Mouse (Mus musculus) neural tube, embryonic 10.5 days (tissue): Measurements from ENCODE around the gene Bicc1.

Experiments
- DNase-seq: peaks from one replicate; pipeline ENCODE4 v3.0.0-alpha.2; 2017; ENCODE audit warnings: low spot score; ENCODE audit errors: extremely low spot score

The Bicc1 gene

DNA sequence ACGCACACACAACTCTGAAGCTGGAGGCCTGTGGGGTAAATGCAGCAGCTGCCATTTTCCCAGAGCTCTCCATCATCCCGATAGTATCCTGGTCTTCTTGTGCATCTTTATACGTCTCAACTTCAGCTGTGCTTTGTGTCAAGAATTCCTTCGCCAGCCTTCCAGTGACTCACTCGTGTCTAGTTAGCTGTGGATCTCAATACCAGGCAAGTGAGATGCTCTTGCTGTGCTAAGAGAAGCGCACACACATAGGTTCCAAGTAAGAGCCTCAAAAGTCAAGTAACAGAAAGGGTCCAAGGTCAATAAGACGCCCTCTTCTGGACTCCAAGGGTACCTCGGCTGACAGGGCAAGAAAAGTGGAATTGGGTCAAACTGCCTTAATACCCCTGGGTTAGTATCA, 37.0 kb downstream of the Bicc1 start:
- DNase-seq, result no peak

DNA sequence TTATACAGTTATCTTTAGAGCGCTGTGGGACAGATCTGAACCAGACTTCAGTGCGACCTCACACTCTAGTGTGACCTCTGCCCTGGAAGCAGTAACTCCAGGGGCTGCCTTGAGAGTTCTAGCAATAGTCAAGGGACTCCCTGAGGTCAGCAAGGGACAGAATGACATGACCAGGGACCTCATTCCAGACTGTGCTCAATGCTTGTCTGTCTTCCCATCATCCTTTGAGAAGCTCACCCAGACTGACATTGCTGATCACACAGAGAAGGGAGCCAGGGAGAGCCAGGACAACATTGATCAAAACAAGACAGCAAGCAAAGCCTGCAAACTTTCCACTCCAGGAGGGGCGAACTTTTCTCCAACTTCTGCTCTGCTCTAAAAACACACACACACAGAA, 38.7 kb downstream of the Bicc1 start:
- DNase-seq, result no peak

DNA sequence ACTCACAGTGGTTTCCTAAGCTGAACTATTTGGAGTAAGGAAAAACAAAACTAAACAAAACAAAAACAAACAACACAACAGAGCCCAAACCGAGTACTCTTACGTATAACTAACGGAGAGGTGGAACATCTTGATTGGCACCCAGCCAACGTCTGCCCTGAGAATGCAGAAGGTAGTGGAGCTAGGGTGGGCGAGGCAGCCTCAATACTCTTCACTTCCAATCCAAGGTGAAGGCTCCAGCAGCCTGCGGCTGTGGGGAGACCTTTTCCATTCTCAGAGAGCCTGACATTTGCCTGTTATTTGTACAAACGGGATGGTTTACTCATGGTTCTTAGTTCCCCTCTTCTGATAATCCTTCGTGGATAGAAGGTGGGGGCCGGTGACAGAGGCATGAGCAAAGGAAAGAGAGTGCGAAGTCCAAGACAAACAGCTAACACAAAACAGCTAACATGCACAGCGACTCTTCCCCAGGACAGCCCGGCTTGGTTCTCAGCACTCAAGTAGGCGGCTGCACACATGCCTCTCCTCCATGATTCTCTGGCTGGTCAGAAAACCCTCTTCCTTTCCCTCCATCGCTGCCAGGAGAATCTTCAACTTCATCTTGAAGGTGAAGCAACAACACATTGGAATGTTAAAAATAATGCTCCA, 39.3 kb downstream of the Bicc1 start:
- DNase-seq, result no peak

DNA sequence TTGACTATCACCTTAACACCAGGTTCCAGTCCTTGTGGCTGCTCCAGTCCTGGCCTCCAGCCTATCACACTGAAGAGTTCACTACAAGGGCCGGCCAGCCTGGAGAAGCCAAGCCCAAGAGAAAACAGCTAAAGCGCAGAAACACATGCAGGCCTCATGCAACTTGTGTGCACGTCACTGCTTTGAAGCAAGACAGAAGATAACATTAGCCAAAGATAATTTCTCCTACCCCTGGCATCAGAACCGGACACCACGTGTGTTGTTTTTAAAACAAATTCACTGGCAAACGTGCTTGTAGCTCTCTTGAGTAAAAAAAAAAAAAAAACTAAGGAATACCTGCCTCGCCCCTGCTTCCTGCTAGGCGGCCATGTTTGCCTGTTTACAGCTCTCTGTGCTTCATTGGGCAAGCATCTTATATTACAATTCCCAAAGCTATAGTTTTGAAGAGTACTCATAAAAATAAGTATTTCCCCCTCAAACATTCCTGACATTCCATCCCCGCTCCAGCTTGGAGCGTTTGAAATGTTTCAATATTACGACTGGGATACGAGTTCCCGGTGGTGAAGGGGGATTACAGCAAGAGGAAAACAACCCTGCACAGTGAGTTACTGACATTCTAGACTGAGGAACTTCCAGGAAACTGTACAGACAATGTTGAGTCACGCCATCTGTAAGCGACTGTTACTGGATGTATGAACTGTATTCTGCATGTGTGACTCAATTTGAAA, 40.2 kb downstream of the Bicc1 start:
- no peak for DNase-seq

DNA sequence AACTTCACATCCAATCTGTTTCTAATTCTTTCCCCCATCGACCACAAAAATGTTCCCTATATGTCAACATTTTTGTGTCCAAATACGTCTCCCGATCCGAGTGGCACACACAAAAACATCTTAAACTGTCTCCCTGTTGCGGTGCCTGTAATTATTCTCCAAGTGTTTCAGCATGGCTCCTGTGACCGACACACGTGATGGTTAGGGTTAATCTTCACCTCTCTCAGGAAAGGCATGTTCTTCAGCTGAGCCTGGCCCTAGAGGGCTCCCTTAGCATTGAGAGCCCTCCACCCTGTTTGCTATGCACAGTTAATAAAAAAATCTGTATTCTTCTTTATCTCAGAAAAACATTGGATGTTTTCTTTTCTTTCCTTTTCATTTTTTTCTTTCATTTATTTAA, 41.7 kb downstream of the Bicc1 start:
- DNase-seq, result no peak

DNA sequence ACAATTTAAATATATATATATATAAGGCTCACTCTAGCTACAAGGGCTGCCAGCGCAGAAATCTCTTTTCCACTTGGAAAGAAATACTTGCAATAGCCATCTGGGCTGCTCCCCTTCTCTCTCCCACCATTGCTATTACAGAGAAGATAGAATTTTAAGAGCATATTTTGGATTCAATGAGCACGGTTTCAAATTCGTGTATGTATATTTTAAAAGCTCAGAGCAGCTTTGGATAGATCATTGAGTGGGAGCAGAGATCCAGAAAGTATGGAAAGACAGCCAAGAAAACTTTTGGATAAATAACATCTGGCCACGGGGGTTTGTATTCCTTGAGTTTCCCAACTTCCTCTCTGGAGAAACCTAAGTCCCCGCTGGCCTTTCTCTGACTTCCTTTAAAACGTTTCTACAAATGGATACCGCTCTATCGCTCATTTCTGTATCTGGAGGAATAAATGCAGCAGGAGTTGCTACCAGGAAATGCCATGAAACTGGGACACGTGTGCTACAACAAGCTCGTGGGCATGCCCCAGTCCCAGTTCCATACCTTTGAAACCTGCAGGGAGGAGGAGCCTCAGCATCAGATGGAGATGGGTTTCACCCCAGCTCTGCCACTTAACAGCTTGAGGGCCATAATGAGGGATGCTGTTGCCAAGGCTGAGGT, 45.1 kb downstream of the Bicc1 start:
- no peak for DNase-seq

DNA sequence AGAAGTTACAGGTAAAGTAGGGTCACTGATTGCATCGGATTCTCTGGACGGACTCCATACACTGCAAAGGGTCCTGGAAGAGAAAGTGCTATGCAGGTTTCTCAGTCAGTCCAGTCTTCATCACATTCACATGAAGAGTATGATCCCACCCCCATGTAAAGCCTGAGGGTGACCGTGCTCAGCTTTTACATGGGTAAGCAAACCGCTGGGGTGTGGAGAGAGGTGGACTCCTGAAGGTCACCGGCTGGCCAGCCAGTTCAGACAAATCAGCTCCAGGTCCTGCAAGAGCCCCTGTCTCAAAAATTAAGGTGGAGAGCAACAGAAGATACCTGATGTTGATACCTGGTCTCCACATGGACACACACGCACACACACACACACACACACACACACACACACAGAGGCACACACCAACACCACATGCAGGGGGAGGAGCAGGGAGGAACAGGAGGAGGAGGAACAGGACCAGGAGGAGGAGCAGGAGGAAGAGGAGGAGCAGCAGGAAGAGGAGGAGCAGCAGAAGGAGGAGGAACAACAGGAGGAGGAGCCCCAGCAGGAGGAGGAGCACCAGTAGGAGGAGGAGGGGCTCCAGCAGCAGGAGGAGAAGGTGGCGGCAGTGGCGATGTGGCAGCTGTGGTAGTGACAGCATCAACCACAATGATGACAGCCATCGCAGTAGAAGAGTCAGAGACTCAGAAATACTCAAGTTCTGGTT, 52.9 kb downstream of the Bicc1 start:
- no peak for DNase-seq

DNA sequence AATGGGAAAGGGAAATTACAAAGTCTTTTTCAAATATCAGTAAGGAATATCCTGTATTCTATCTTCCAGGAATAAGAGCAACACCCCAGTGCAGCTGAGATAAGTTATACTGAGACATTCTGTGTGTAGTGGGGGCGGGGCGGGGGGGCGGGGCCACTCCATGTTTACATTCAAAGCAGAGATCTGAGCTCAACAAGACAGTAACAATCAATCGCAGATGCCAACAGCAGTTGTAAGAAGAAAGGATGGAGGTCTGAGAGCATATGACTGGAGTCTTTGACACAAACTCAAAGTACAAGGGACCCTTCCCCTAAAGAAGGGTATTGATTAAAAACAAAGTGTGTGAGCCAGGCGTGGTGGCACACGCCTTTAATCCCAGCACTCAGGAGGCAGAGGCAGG, 54.7 kb downstream of the Bicc1 start:
- no peak for DNase-seq

DNA sequence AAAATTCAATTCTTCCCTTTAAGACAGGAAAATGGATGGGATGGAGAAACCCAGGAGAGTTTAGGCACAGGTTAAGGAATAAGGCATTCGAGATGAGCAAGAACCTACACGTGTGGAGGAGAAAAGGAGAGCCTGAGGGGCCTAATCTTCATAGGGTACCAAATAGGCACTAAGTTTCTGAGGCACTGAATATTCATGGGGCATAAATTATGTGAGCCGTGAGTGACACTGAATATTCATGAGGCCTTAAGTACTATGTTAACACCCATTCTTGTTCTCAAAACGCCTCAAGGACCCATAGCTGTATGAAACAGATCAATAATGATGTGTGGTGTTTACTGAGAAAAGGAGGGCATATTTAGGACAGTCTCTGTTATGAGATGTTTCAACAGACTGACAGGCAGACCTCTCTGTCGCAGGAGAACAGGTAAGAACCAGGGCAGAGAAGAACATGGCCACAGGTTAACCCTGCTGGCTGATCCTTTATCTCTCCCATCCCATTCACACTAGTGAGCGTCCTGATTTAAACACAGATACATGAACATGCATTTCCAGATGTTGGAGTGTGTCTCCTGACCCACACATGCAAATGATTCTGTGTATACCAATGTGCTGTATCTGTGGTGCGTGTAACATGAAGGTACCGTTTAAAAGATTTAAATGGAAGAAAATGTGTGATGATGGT, 58.5 kb downstream of the Bicc1 start:
- no peak for DNase-seq

DNA sequence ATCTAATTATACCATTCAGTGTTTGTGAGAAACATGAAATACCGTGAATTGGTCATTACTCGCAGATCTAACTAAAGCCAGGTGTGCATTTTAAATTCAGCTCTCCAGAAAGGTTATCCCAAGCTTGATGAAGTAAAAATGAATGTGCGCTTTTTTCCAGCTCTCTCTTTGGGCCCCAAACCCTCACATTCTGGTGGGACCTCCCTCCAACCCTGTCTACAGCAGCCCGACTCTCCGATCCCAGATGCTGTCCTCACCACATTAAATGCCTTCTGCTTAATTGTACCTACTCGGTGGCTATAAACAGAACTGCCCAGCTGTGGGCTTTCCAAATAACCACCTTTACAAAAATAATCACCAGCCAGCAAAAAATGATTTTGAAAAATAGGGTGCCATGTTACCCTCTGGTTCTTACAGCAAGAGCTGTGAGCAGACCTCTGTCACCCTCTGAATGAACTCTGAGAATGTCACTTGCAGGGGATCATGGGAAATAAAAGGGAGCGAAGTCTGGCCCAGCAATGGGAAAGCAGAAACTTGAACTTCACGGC, 64.7 kb downstream of the Bicc1 start:
- no peak for DNase-seq

DNA sequence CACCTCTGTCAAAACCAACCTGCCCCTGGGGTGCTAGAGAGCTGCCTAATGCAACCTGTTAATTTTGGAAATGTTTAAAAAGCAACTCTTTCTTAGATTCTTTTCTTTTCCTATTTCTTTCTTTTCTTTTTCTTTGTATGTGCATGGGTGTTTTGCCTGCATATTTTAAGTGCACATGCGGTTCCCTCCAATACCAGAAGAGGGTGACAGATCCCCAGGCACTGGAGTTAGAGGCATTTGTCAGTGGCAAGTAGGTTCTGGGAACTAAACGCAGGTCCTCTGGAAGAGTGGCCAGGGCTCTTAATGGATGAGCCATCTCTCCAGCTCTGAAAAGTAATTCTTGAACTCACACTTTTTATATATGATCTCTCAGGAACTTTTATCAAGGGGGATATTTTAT, 66.2 kb downstream of the Bicc1 start:
- DNase-seq, result no peak

DNA sequence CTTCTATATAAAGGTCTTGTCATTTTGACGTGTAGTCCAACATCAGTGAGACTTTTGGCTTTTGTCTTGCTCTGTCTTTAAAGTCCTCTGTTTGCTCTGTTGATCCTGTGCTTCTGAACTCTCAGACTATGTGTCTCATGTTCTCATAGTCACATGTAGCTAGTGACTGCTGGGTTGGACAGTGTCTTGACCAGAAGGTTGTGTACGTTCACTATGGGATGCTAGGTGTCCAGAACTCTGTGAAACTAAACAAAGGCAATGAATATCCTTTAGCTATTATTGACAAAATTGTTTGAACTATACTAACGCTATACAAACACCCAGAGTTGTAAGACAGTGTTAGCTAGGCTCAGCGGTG, 72.2 kb downstream of the Bicc1 start:
- DNase-seq, result no peak

DNA sequence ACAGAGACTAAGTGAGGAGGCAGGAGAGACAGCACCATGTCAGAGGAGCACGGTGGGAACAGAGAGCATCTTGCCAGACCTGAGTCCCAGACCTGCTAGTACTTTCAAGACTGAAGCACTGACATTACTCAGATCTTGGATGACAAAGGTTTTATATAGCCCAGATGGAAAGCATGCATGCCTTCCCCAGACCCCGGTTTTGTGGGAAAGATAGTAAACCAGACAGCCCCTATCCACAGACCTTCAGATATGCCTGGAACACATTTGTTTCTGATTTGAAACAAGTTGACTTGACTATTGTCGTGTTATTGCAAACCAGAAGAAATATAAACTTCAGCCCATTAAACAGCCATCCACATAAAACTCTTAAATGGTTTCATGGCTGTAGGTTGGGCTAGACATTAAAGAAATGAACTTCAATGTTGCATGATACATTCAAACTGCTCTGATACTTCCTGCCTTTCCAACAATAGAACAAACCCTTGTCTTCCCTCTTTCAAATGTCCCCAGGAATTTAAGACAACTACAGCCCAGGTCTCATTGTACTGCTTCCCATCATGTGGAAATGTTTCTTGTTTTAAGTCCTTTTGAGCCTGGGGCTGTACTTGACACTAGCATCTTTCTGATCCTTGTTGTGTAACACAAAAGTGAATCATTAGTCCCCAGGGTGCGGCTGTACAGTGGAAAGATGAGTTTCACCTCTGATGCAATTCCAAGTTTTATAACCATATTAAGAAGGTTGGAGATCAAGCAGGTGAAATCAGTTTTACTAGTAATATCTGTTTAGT, 72.7 kb downstream of the Bicc1 start:
- DNase-seq, result no peak

DNA sequence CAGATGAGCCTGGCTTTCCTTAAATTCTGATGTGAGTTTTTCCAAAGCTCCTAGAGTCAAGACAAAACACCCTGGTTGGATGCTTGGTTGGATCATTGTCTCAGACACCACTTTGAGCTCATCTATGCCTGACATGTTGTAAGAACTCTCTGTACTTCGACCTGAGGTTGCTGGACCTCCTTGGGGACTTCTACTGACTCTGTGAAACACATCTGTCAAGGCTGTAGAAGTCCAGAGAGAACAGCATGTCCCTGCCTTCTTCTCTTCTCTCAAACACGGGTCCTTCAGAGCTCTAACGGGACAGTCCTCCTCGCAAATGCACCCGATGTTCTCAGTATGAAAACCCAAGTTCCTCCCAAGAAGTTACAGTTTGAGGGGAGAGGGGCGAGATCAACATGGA, 76.5 kb downstream of the Bicc1 start:
- no peak for DNase-seq

DNA sequence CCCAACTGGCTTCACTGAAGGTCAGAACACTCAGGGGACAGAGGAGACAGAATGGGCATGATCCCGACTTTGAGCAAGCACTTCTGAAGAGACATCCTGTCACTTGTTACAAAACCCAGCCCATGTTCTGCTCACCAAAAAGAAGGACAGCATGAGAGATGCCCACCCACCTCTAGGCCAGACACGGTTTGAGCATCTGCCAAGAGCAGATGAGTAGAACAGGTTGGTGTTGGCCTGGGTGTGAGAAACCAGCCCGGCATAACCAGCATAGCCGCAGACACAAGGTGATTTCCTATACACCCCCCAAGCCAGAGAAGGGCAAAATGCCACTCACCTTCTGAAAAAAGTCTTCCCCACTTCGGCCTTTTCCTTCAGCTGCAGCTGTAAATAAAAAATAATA, 80.6 kb downstream of the Bicc1 start:
- DNase-seq, result no peak

DNA sequence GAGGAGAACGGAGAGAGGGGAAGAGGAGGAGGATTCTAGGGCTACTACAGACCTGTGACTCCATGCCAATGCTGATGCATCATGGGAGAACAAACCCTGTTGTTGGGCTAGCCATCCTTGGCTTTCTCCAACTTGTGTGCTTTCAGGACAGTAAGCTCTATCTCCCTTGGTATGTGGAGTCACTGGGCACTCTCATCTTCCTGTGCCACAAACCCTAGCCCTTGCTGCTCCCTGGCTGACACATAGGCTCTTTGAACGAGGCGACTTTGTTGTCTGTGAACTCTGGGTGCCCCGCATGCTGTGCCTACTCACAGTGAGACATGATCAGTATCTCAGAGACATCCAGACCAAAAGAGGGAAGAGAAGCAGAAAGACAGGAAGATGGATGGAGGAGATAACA, 94.5 kb downstream of the Bicc1 start:
- no peak for DNase-seq

DNA sequence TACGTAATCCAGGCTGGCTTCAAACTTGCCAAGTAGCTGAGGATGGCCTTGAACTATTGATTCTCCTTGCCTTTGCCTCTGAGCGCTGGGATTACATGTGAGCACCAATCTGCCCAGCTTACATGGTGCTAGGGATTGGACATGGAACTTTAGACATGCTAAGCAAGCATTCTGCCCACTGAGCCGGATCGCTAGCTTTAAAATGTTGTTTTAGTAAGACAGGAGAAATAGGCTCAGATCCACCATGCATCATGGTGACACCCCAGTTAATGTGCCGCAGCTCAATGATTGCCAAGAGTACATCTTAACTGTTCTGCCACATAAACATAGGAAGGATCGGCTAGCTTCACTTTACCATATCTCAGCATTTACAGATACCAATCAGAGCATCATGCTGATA, 94.9 kb downstream of the Bicc1 start:
- no peak for DNase-seq

DNA sequence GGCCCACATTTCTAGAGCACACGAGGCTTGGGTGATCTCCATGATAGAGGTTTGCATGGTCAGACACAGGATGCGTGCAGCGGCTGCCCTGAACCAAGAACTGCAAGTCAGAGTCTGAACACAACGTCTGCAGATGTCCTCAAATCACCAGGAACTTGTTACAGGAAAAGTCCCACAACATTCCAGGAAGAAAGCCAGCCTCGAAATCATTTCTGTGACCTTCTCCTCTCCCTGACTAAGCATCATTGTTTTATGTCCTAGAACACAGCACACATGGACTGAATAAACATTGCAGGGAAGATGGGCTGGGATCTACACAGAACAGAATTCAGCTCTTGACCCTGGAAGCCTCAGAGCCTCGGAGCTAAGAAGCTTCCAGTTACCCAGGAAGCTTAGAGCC, 97.3 kb downstream of the Bicc1 start:
- DNase-seq, result no peak

DNA sequence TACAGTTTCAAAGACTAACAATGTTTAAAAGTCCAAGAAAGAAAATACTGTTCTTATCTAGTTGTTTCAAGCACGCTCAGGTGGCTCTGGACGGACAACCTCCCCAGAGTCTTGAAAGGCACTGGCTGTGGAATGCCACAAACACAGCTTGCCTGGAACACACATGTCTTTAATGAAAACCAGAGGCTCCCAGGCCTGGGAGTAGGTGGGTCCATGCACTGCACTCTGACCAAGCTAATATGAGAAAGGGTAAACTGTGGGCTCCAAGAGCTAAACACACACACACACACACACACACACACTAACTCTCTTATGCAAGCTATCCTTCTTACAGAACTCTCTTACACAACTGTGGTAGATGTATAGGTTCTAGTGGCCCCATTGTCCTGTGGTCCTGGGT, 99.2 kb downstream of the Bicc1 start:
- DNase-seq, result peak; percentile 41

DNA sequence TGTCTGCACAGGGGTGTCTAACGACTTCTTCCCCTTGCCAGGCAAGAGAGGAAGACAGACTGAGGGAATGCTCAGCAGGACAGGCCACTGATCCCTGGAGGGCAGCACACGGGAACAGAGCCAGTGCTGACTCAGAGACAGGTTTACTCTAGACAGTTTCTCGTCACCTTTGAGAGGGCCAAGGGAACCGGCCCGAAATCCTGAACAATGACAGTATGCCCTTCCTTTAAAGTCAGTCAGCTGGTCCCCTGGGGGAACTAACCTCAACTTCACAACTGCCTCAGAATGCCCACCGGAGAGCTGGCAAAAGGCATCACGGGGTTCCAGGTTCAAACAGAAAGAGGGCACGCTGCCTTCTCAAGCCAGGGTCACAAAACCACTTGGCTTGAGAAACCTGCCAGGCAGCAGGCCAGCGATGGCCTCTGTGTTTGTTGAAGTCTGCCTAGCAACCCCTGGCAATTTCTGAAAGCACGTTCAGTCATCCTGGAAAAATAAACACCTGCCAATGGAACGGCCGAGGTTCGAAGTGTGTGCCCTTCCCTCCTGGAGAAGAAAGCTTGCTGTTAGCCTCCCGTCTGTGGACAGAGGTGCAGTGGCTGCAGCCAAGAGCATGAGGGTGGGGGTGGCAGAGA, 100.8 kb downstream of the Bicc1 start:
- peak; percentile 15 for DNase-seq
